Comparison of ENCODE assay signal across 24 mouse cellular contexts in genomic region chr17:57261286-57261685, GRCm38 (mm10).
"Had no signal": no experiment of that assay in that cellular context is flagged by ENCODE, and none has a peak within 500 bp of the region (broad histone marks: within the 10 kb centered on the region; RNA-seq: fewer than 3 reads in every experiment).

No protein-coding gene starts in this region.

- ATAC-seq: intestine, embryonic 16.5 days; liver, embryonic 12.5 days had no signal

- H3K27me3 ChIP-seq: heart, embryonic 12.5 days; hindbrain, embryonic 13.5 days; hindbrain, embryonic 15.5 days; kidney, embryonic 15.5 days; limb, embryonic 13.5 days; limb, embryonic 15.5 days; liver, embryonic 12.5 days had no signal

- DNase-seq: gastrocnemius, postnatal 10 days; heart, adult 18-20 months; heart, postnatal 14 days; heart, postnatal 36 days; kidney, adult 11 months; kidney, adult 2 months; kidney, adult 9 months; kidney, postnatal 14 days; kidney, postnatal 36 days; layer of hippocampus, adult 9-11 months; layer of hippocampus, postnatal 36 days; left cerebral cortex, postnatal 4 days; lung, adult 18-20 months had no signal

- H3K4me2 ChIP-seq: heart, embryonic 12.5 days; hindbrain, embryonic 13.5 days; hindbrain, embryonic 15.5 days; kidney, embryonic 15.5 days; limb, embryonic 13.5 days; limb, embryonic 15.5 days; liver, embryonic 12.5 days had no signal

- H3K4me3 ChIP-seq: heart, embryonic 12.5 days; hindbrain, embryonic 13.5 days; hindbrain, embryonic 15.5 days; kidney, embryonic 15.5 days; limb, embryonic 13.5 days; limb, embryonic 15.5 days; liver, embryonic 12.5 days had no signal

- H3K27ac ChIP-seq: hindbrain, embryonic 13.5 days; hindbrain, embryonic 15.5 days; hindbrain, postnatal 0 days; kidney, embryonic 15.5 days; kidney, postnatal 0 days; limb, embryonic 13.5 days; limb, embryonic 15.5 days; liver, embryonic 12.5 days; liver, embryonic 14.5 days had no signal

- H3K9ac ChIP-seq: heart, embryonic 12.5 days; hindbrain, embryonic 13.5 days; hindbrain, embryonic 15.5 days; kidney, embryonic 15.5 days; limb, embryonic 13.5 days; limb, embryonic 15.5 days; liver, embryonic 12.5 days; liver, embryonic 14.5 days had no signal

- H3K36me3 ChIP-seq: hindbrain, embryonic 15.5 days had no signal

- H3K9me3 ChIP-seq: heart, embryonic 12.5 days; hindbrain, embryonic 13.5 days; hindbrain, embryonic 15.5 days; kidney, embryonic 15.5 days; limb, embryonic 13.5 days; limb, embryonic 15.5 days; liver, embryonic 12.5 days had no signal

- H3K4me1 ChIP-seq: hindbrain, embryonic 13.5 days; hindbrain, embryonic 15.5 days had no signal
